Mouse (Mus musculus): ENCODE measurements around the gene Nfil3.

GRCm38 (mm10) chr13:52994197-52994881 lies 13.5 kb upstream of the Nfil3 start:
- TF ChIP-seq CTCF (IDR thresholded peaks at IDR 0.05; ENCODE audit: control insufficient read depth, insufficient read depth, insufficient read length) (no peak), MAX (IDR thresholded peaks at IDR 0.05) (no peak), USF1 (IDR thresholded peaks at IDR 0.05; ENCODE audit: low read depth) (no peak), MYOD1 (IDR thresholded peaks at IDR 0.05; ENCODE audit: control insufficient read depth, insufficient read length, low read depth) (no peak)
